Mouse (Mus musculus) embryonic fibroblast, embryonic 13.5 days (primary cell): ENCODE results near the gene 5830473C10Rik.

Experiments
- CTCF ChIP-seq: IDR thresholded peaks from 2 replicates; pipeline ENCODE4 v1.5.1; 2011; ENCODE audit warnings: mild to moderate bottlenecking, control low read depth, low read length, moderate library complexity, borderline replicate concordance; ENCODE audit not compliant: insufficient read depth
- POLR2A ChIP-seq: IDR thresholded peaks from 2 replicates; pipeline ENCODE4 v1.6.1; 2011; ENCODE audit warnings: low read depth, mild to moderate bottlenecking, control low read depth, low read length, moderate library complexity

DNA sequence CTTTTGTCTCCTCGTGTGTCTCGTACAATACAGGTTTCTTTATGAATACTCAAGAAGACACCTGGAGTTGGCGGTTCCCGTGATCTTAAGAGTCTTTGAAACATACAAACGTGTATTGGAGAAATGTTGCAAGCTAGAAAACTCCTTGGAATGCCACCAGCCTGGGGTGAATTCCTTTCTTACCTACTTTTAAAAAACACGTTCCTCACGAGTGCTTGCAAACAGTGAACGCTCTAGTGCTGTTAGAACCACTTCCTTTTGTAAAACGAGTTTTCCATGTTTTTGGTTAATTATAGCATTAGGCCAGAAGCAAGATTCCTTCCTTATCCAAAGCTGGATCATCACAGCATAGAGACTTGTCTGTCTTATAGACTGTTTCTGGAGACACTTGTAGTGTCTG is 18.6 kb downstream of the 5830473C10Rik start:
- TF ChIP-seq CTCF (no peak), POLR2A (no peak)
